Mouse (Mus musculus): ENCODE results near the gene Ptpn6. TPM values are rescaled to one million over a fixed set of nuclear protein-coding genes. Genes with fewer than 3 reads are reported as not detected.

Ptpn6 gene
- 1 to 10 TPM; 1.5 to 2.2 TPM for total RNA-seq (2021)
- long read RNA-seq, experiment 1, result 0 reads
- long read RNA-seq, experiment 2, partial matches to known transcripts, result 0 of 1 reads
- long read RNA-seq, experiment 2, other reads (novel, unspliced or antisense), result 0 of 1 reads

- peak; percentile 31 for DNase-seq
Measured at GRCm38 (mm10) chr6:124738511-124739023, at the start of gene Ptpn6. Gene Ptpn6 (minus strand): TSS chr6:124738714.

GRCm38 (mm10) chr6:124787722-124788121, 49.2 kb upstream of the Ptpn6 start:
- DNase-seq, result no peak

GRCm38 (mm10) chr6:124786756-124787420, 48.4 kb upstream of the Ptpn6 start:
- DNase-seq, result no peak

GRCm38 (mm10) chr6:124782436-124782835, 43.9 kb upstream of the Ptpn6 start:
- DNase-seq, result no peak

- DNase-seq, result no peak
Measured at GRCm38 (mm10) chr6:124780917-124781316, 42.4 kb upstream of the Ptpn6 start.

GRCm38 (mm10) chr6:124779984-124780416, 41.5 kb upstream of the Ptpn6 start:
- no peak for DNase-seq

GRCm38 (mm10) chr6:124779222-124779983, 40.9 kb upstream of the Ptpn6 start, which contains the start of gene Lrrc23:
Gene Lrrc23 (minus strand): TSS chr6:124779727.
- DNase-seq, result peak; percentile 26

- no peak for DNase-seq
Measured at GRCm38 (mm10) chr6:124770511-124770910, 32.0 kb upstream of the Ptpn6 start.

- no peak for DNase-seq
Measured at GRCm38 (mm10) chr6:124770013-124770412, 31.5 kb upstream of the Ptpn6 start.

GRCm38 (mm10) chr6:124769101-124769765, 30.7 kb upstream of the Ptpn6 start, which contains the start of gene Eno2:
Gene Eno2 (minus strand): TSS chr6:124769673.
- DNase-seq, result peak; percentile 60

- DNase-seq, result no peak
Measured at GRCm38 (mm10) chr6:124768704-124769044, 30.2 kb upstream of the Ptpn6 start.

- no peak for DNase-seq
Measured at GRCm38 (mm10) chr6:124767920-124768703, 29.6 kb upstream of the Ptpn6 start.

- no peak for DNase-seq
Measured at GRCm38 (mm10) chr6:124767536-124767919, 29.0 kb upstream of the Ptpn6 start.

GRCm38 (mm10) chr6:124765951-124766350, 27.4 kb upstream of the Ptpn6 start:
- DNase-seq, result no peak

GRCm38 (mm10) chr6:124759259-124759658, 20.7 kb upstream of the Ptpn6 start:
- peak; percentile 72 for DNase-seq

- DNase-seq, result no peak
Measured at GRCm38 (mm10) chr6:124758849-124759232, 20.3 kb upstream of the Ptpn6 start.

GRCm38 (mm10) chr6:124757909-124758848, 19.7 kb upstream of the Ptpn6 start:
- peak; percentile 58 for DNase-seq

- no peak for DNase-seq
Measured at GRCm38 (mm10) chr6:124757351-124757880, 18.9 kb upstream of the Ptpn6 start.

- DNase-seq, result peak; percentile 87
Measured at GRCm38 (mm10) chr6:124756652-124757350, 18.3 kb upstream of the Ptpn6 start.

Measured in gastrocnemius, postnatal 25 days (tissue).